Mouse (Mus musculus) monocyte, adult 5-6 weeks (primary cell): ENCODE data around the gene Chst12. TPM values are rescaled to one million over a fixed set of nuclear protein-coding genes. Genes with fewer than 3 reads are reported as not detected.

ENCODE experiments used
- ATAC-seq: fragments of 153-309, 156-312 bp; replicated peaks from 2 replicates; pipeline ENCODE4 v1.8.0; 2017; ENCODE audit warnings: mild to moderate bottlenecking; ENCODE audit not compliant: low TSS enrichment, insufficient number of reproducible peaks, severe bottlenecking, poor library complexity, low FRiP score
- total RNA-seq: library from RNA; stranded (forward); fragments of 200-1000, 200-491, 200-594 nt; gene quantifications from 3 replicates; pipeline ENCODE4 v1.2.3, GENCODE M21; 2017

The Chst12 gene
- total RNA-seq, 1 experiment from 2014 or later: 35.1 TPM

- ATAC-seq: no peak
These were observed 60.9 kb downstream of the Chst12 start for GRCm38 (mm10) chr5:140566271-140566670.

- peak; percentile 48 for ATAC-seq
These were observed 62.0 kb downstream of the Chst12 start for GRCm38 (mm10) chr5:140567321-140567720.

- ATAC-seq: no peak
These were observed 62.4 kb downstream of the Chst12 start for GRCm38 (mm10) chr5:140567751-140568150.

- peak; percentile 75 for ATAC-seq
These were observed 63.1 kb downstream of the Chst12 start for GRCm38 (mm10) chr5:140568321-140568970.

- no peak for ATAC-seq
These were observed 63.8 kb downstream of the Chst12 start for GRCm38 (mm10) chr5:140569032-140569595.

GRCm38 (mm10) chr5:140570223-140570870, 65.0 kb downstream of the Chst12 start:
- ATAC-seq: no peak

- ATAC-seq: no peak
These were observed 65.9 kb downstream of the Chst12 start for GRCm38 (mm10) chr5:140571201-140571600.

- no peak for ATAC-seq
These were observed 66.3 kb downstream of the Chst12 start for GRCm38 (mm10) chr5:140571673-140572072.

GRCm38 (mm10) chr5:140572611-140573010, 67.3 kb downstream of the Chst12 start:
- no peak for ATAC-seq

Other genes with a start within 250 kb of the Chst12 start
- 38.6 to 53.6 TPM (median 41.6 TPM) in 3 replicates for gene Mad1l1, start 184.0 kb upstream of the Chst12 start, total RNA-seq
- 12.6 to 15.8 TPM (median 14.0 TPM) in 3 replicates for gene Nudt1, start 183.9 kb upstream of the Chst12 start, total RNA-seq
- 0.57 to 3.1 TPM (median 1.9 TPM) in 3 replicates for gene Mrm2, start 173.7 kb upstream of the Chst12 start, total RNA-seq
- gene Snx8, start 116.3 kb upstream of the Chst12 start, total RNA-seq: 11.6 to 20.9 TPM (median 12.9 TPM) in 3 replicates
- 58.0 to 92.8 TPM (median 85.6 TPM) in 3 replicates for gene Eif3b, start 86.2 kb upstream of the Chst12 start, total RNA-seq
- not detected in 3 replicates for gene Gm4869, start 59.9 kb upstream of the Chst12 start, total RNA-seq
- not detected in 3 replicates for gene Grifin, start 59.5 kb downstream of the Chst12 start, total RNA-seq
- gene Lfng, start 101.8 kb downstream of the Chst12 start, total RNA-seq: 274 to 469 TPM (median 297 TPM) in 3 replicates
- 12.6 to 29.2 TPM (median 15.6 TPM) in 3 replicates for gene Ttyh3, start 143.5 kb downstream of the Chst12 start, total RNA-seq
- gene Iqce, start 196.8 kb downstream of the Chst12 start, total RNA-seq: 8.2 to 14.9 TPM (median 14.3 TPM) in 3 replicates
- 3.9 to 13.9 TPM (median 6.1 TPM) in 3 replicates for gene Brat1, start 199.5 kb downstream of the Chst12 start, total RNA-seq
- 7.8 to 13.5 TPM (median 10.2 TPM) in 3 replicates for gene Amz1, start 218.6 kb downstream of the Chst12 start, total RNA-seq